Mouse (Mus musculus) right cerebral cortex, adult 18-20 months (tissue): ENCODE measurements at regions not wholly inside any gene's neighbourhood (a gene's known extent, or its start where the extent isn't known, plus 50 kb on each side); places are given as distances from the start of the nearest gene placed in this dataset.
A peak's percentile ranks its signal among the peaks of the same experiment; 100 is the strongest.

Experiments
- DNase-seq: peaks from one replicate; pipeline ENCODE4 v3.0.0; 2022; ENCODE audit warnings: mixed read lengths

GRCm38 (mm10) chr6:78899952-78900351 lies 431.3 kb upstream of the Reg3g start:
- peak; percentile 7 for DNase-seq

GRCm38 (mm10) chr6:78892730-78893129 lies 424.1 kb upstream of the Reg3g start:
- DNase-seq, result no peak

GRCm38 (mm10) chr6:78863031-78863430 lies 394.4 kb upstream of the Reg3g start:
- DNase-seq, result no peak

GRCm38 (mm10) chr6:78841261-78841660 lies 372.6 kb upstream of the Reg3g start:
- no peak for DNase-seq

- no peak for DNase-seq
Observed at GRCm38 (mm10) chr6:78825901-78826629, 357.4 kb upstream of the Reg3g start.

GRCm38 (mm10) chr6:78821251-78821650 lies 352.6 kb upstream of the Reg3g start:
- no peak for DNase-seq

- DNase-seq, result no peak
Observed at GRCm38 (mm10) chr6:78797013-78797412, 328.3 kb upstream of the Reg3g start.

GRCm38 (mm10) chr6:78788972-78789371 lies 320.3 kb upstream of the Reg3g start:
- no peak for DNase-seq

- DNase-seq, result no peak
Observed at GRCm38 (mm10) chr6:78757619-78758018, 288.9 kb upstream of the Reg3g start.
